Mouse (Mus musculus): ENCODE data around the gene Ccdc85a. TPM values are rescaled to one million over a fixed set of nuclear protein-coding genes. Genes with fewer than 3 reads are reported as not detected.

Ccdc85a gene
- polyA plus RNA-seq (2014; fragmentation: Nextera tagmentation; extraction: Ambion mirVana): 34.2 and 39.8 TPM in 2 replicates

GRCm38 (mm10) chr11:28583911-28584434 lies at the start of gene Ccdc85a:
Ccdc85a (minus strand) TSS chr11:28584324.
- peak; percentile 98 for ATAC-seq (ENCODE audit: low read depth)
- Histone ChIP-seq H3K36me3 (ENCODE audit: control insufficient read depth, insufficient read depth, low read length) (no peaks in the 10 kb centered on the region), H3K4me3 (ENCODE audit: low read depth, low read length) (peak within 1 kb of the TSS; percentile 73), H3K9me3 (ENCODE audit: control insufficient read depth, low read length) (no peaks in the 10 kb centered on the region), H3K4me2 (ENCODE audit: low read depth, low read length) (peak within 1 kb of the TSS; percentile 93), H3K9ac (replicated peaks; ENCODE audit: low read depth, low read length) (peak within 1 kb of the TSS; percentile 69), H3K4me1 (ENCODE audit: control insufficient read depth, insufficient read depth, low read length) (no peaks in the 10 kb centered on the region), H3K27ac (ENCODE audit: low read depth, low read length) (peak within 1 kb of the TSS; percentile 77), H3K27me3 (ENCODE audit: control insufficient read depth, insufficient read depth, low read length) (peaks cover 7% of the 10 kb centered on the region)
- WGBS: under 1% methylated on average over 23 of the region's 25 CpGs

GRCm38 (mm10) chr11:28633571-28634125 lies 49.5 kb upstream of the Ccdc85a start:
- no peak for ATAC-seq (ENCODE audit: low read depth)
- no peak overlapping the region for H3K4me3 ChIP-seq (ENCODE audit: low read depth, low read length)
- no peaks in the 10 kb centered on the region for H3K27me3 ChIP-seq (ENCODE audit: control insufficient read depth, insufficient read depth, low read length)
- no peak overlapping the region for H3K9ac ChIP-seq (replicated peaks; ENCODE audit: low read depth, low read length)
- no peaks in the 10 kb centered on the region for H3K4me1 ChIP-seq (ENCODE audit: control insufficient read depth, insufficient read depth, low read length)
- no peaks in the 10 kb centered on the region for H3K9me3 ChIP-seq (ENCODE audit: control insufficient read depth, low read length)
- no peaks in the 10 kb centered on the region for H3K36me3 ChIP-seq (ENCODE audit: control insufficient read depth, insufficient read depth, low read length)
- H3K4me2 ChIP-seq (ENCODE audit: low read depth, low read length): no peak overlapping the region
- WGBS: 32% methylated on average over 1 of the region's 1 CpGs
- no peak overlapping the region for H3K27ac ChIP-seq (ENCODE audit: low read depth, low read length)

GRCm38 (mm10) chr11:28633093-28633492 lies 49.0 kb upstream of the Ccdc85a start:
- no peaks in the 10 kb centered on the region for H3K27me3 ChIP-seq (ENCODE audit: control insufficient read depth, insufficient read depth, low read length)
- 92% methylated on average over 1 of the region's 1 CpGs for WGBS
- no peaks in the 10 kb centered on the region for H3K9me3 ChIP-seq (ENCODE audit: control insufficient read depth, low read length)
- no peak overlapping the region for H3K4me3 ChIP-seq (ENCODE audit: low read depth, low read length)
- no peak overlapping the region for H3K4me2 ChIP-seq (ENCODE audit: low read depth, low read length)
- H3K36me3 ChIP-seq (ENCODE audit: control insufficient read depth, insufficient read depth, low read length): no peaks in the 10 kb centered on the region
- H3K27ac ChIP-seq (ENCODE audit: low read depth, low read length): no peak overlapping the region
- H3K4me1 ChIP-seq (ENCODE audit: control insufficient read depth, insufficient read depth, low read length): no peaks in the 10 kb centered on the region
- no peak overlapping the region for H3K9ac ChIP-seq (replicated peaks; ENCODE audit: low read depth, low read length)
- no peak for ATAC-seq (ENCODE audit: low read depth)

GRCm38 (mm10) chr11:28630771-28631170 lies 46.6 kb upstream of the Ccdc85a start:
- 80% methylated on average over 2 of the region's 2 CpGs for WGBS

GRCm38 (mm10) chr11:28610781-28611491 lies 26.8 kb upstream of the Ccdc85a start:
- H3K9me3 ChIP-seq (ENCODE audit: control insufficient read depth, low read length): no peaks in the 10 kb centered on the region
- H3K9ac ChIP-seq (replicated peaks; ENCODE audit: low read depth, low read length): no peak overlapping the region
- no peaks in the 10 kb centered on the region for H3K27me3 ChIP-seq (ENCODE audit: control insufficient read depth, insufficient read depth, low read length)
- H3K27ac ChIP-seq (ENCODE audit: low read depth, low read length): no peak overlapping the region
- H3K4me3 ChIP-seq (ENCODE audit: low read depth, low read length): no peak overlapping the region
- no peaks in the 10 kb centered on the region for H3K36me3 ChIP-seq (ENCODE audit: control insufficient read depth, insufficient read depth, low read length)
- H3K4me2 ChIP-seq (ENCODE audit: low read depth, low read length): no peak overlapping the region
- no peaks in the 10 kb centered on the region for H3K4me1 ChIP-seq (ENCODE audit: control insufficient read depth, insufficient read depth, low read length)
- peak; percentile 63; the same call in 1 of the 2 replicates for ATAC-seq (ENCODE audit: low read depth)

More at GRCm38 (mm10) chr11:28630771-28631170, 46.6 kb upstream of the Ccdc85a start:
- Histone ChIP-seq H3K27ac (ENCODE audit: low read depth, low read length) (no peak overlapping the region), H3K4me1 (ENCODE audit: control insufficient read depth, insufficient read depth, low read length) (no peaks in the 10 kb centered on the region), H3K27me3 (ENCODE audit: control insufficient read depth, insufficient read depth, low read length) (no peaks in the 10 kb centered on the region), H3K4me3 (ENCODE audit: low read depth, low read length) (no peak overlapping the region), H3K9ac (replicated peaks; ENCODE audit: low read depth, low read length) (no peak overlapping the region), H3K9me3 (ENCODE audit: control insufficient read depth, low read length) (no peaks in the 10 kb centered on the region), H3K36me3 (ENCODE audit: control insufficient read depth, insufficient read depth, low read length) (no peaks in the 10 kb centered on the region), H3K4me2 (ENCODE audit: low read depth, low read length) (no peak overlapping the region)
- ATAC-seq (ENCODE audit: low read depth): no peak

GRCm38 (mm10) chr11:28583138-28583910 lies 800 bp downstream of the Ccdc85a start:
- H3K27me3 ChIP-seq (ENCODE audit: control insufficient read depth, insufficient read depth, low read length): peaks cover 7% of the 10 kb centered on the region
- under 1% methylated on average over 62 of the region's 63 CpGs for WGBS
- H3K27ac ChIP-seq (ENCODE audit: low read depth, low read length): peak overlapping the region; percentile 77
- peak overlapping the region; percentile 69 for H3K9ac ChIP-seq (replicated peaks; ENCODE audit: low read depth, low read length)
- peak overlapping the region; percentile 73 for H3K4me3 ChIP-seq (ENCODE audit: low read depth, low read length)
- H3K4me2 ChIP-seq (ENCODE audit: low read depth, low read length): peak overlapping the region; percentile 93
- no peaks in the 10 kb centered on the region for H3K9me3 ChIP-seq (ENCODE audit: control insufficient read depth, low read length)
- no peaks in the 10 kb centered on the region for H3K4me1 ChIP-seq (ENCODE audit: control insufficient read depth, insufficient read depth, low read length)
- H3K36me3 ChIP-seq (ENCODE audit: control insufficient read depth, insufficient read depth, low read length): no peaks in the 10 kb centered on the region
- peak; percentile 58 for ATAC-seq (ENCODE audit: low read depth)

GRCm38 (mm10) chr11:28582218-28582617 lies 1.9 kb downstream of the Ccdc85a start:
- Histone ChIP-seq H3K4me3 (ENCODE audit: low read depth, low read length) (peak overlapping the region; percentile 73), H3K4me2 (ENCODE audit: low read depth, low read length) (peak overlapping the region; percentile 93), H3K27ac (ENCODE audit: low read depth, low read length) (no peak overlapping the region), H3K27me3 (ENCODE audit: control insufficient read depth, insufficient read depth, low read length) (peaks cover 7% of the 10 kb centered on the region), H3K36me3 (ENCODE audit: control insufficient read depth, insufficient read depth, low read length) (no peaks in the 10 kb centered on the region), H3K4me1 (ENCODE audit: control insufficient read depth, insufficient read depth, low read length) (no peaks in the 10 kb centered on the region), H3K9me3 (ENCODE audit: control insufficient read depth, low read length) (no peaks in the 10 kb centered on the region), H3K9ac (replicated peaks; ENCODE audit: low read depth, low read length) (peak overlapping the region; percentile 69; the same call in 1 of the 2 replicates)
- 15% methylated on average over 5 of the region's 5 CpGs for WGBS
- no peak for ATAC-seq (ENCODE audit: low read depth)

GRCm38 (mm10) chr11:28572423-28572822 lies 11.7 kb downstream of the Ccdc85a start:
- no peak overlapping the region for H3K27ac ChIP-seq (ENCODE audit: low read depth, low read length)
- no peak overlapping the region for H3K4me3 ChIP-seq (ENCODE audit: low read depth, low read length)
- H3K36me3 ChIP-seq (ENCODE audit: control insufficient read depth, insufficient read depth, low read length): no peaks in the 10 kb centered on the region
- no peaks in the 10 kb centered on the region for H3K27me3 ChIP-seq (ENCODE audit: control insufficient read depth, insufficient read depth, low read length)
- no peak overlapping the region for H3K4me2 ChIP-seq (ENCODE audit: low read depth, low read length)
- H3K9ac ChIP-seq (replicated peaks; ENCODE audit: low read depth, low read length): no peak overlapping the region
- no peaks in the 10 kb centered on the region for H3K9me3 ChIP-seq (ENCODE audit: control insufficient read depth, low read length)
- 92% methylated on average over 1 of the region's 1 CpGs for WGBS
- no peaks in the 10 kb centered on the region for H3K4me1 ChIP-seq (ENCODE audit: control insufficient read depth, insufficient read depth, low read length)
- no peak for ATAC-seq (ENCODE audit: low read depth)
